Mouse (Mus musculus) hindbrain, embryonic 16.5 days (tissue): Measurements from ENCODE around the gene Alkbh7. TPM values are rescaled to one million over a fixed set of nuclear protein-coding genes. Genes with fewer than 3 reads are reported as not detected.

Source experiments
- ATAC-seq: fragments of 200-750 bp; cut with Nextera tagmentation; 2 replicates; pipeline ENCODE4 v1.8.0; 2017; ENCODE audit warnings: moderate TSS enrichment, moderate library complexity
- H3K27ac ChIP-seq: fragments of 300-500 bp; sonication (generic); 2 replicates; pipeline ENCODE4 v1.5.1; 2014; ENCODE audit warnings: low read depth, mild to moderate bottlenecking, control low read depth, low read length, moderate library complexity
- H3K27me3 ChIP-seq: fragments of 300-500 bp; sonication (generic); replicated peaks from 2 replicates; pipeline ENCODE4 v1.6.1; 2014; ENCODE audit warnings: low read length; ENCODE audit not compliant: control insufficient read depth, insufficient read depth
- H3K36me3 ChIP-seq: fragments of 300-500 bp; sonication (generic); 2 replicates; pipeline ENCODE4 v1.6.1; 2014; ENCODE audit warnings: mild to moderate bottlenecking, low read length, moderate library complexity, mixed read lengths; ENCODE audit not compliant: control insufficient read depth, insufficient read depth
- H3K4me1 ChIP-seq: fragments of 300-500 bp; sonication (generic); 2 replicates; pipeline ENCODE4 v1.6.1; 2014; ENCODE audit warnings: low read depth, low read length; ENCODE audit not compliant: control insufficient read depth, insufficient read depth
- H3K4me2 ChIP-seq: fragments of 300-500 bp; sonication (generic); 2 replicates; pipeline ENCODE4 v1.6.1; 2014; ENCODE audit warnings: mild to moderate bottlenecking, low read length, control low read depth, moderate library complexity
- H3K4me3 ChIP-seq: fragments of 300-500 bp; sonication (generic); 2 replicates; pipeline ENCODE4 v1.5.1; 2014; ENCODE audit warnings: mild to moderate bottlenecking, low read length, control low read depth, moderate library complexity
- H3K9ac ChIP-seq: fragments of 300-500 bp; sonication (generic); 2 replicates; pipeline ENCODE4 v1.6.1; 2014; ENCODE audit warnings: low read depth, mild to moderate bottlenecking, control low read depth, low read length, moderate library complexity
- H3K9me3 ChIP-seq: fragments of 300-500 bp; sonication (generic); 2 replicates; pipeline ENCODE4 v1.6.1; 2014; ENCODE audit warnings: mild to moderate bottlenecking, low read length, moderate library complexity; ENCODE audit not compliant: control insufficient read depth
- WGBS: fragments of 180-500 bp; shearing (Covaris S2); extraction: QIAGEN DNeasy Blood & Tissue Kit; methylation state at CpG from one replicate; pipeline ENCODE4 v1.1.7; 2014; 5-methylcytosine and 5-hydroxymethylcytosine counted together
- polyA plus RNA-seq: library from polyadenylated mRNA; unstranded; fragments of >200 nt; fragmentation: Nextera tagmentation; extraction: Ambion mirVana; gene quantifications from 2 replicates; pipeline ENCODE4 v1.2.1, GENCODE M21; 2015

Gene Alkbh7
- polyA plus RNA-seq, 1 experiment from 2014 or later, result 64.4 TPM

GRCm38 (mm10) chr17:56984886-56985285 is 12.3 kb upstream of the Alkbh7 start:
- WGBS, result 83% methylated on average over 9 of the region's 9 CpGs
- no peak overlapping the region for H3K9ac ChIP-seq
- H3K9me3 ChIP-seq, result no peaks in the 10 kb centered on the region
- no peak overlapping the region for H3K27ac ChIP-seq
- no peak overlapping the region for H3K4me2 ChIP-seq
- no peaks in the 10 kb centered on the region for H3K27me3 ChIP-seq
- no peak for ATAC-seq
- H3K4me1 ChIP-seq, result no peaks in the 10 kb centered on the region
- H3K4me3 ChIP-seq, result no peak overlapping the region
- H3K36me3 ChIP-seq, result no peaks in the 10 kb centered on the region

DNA sequence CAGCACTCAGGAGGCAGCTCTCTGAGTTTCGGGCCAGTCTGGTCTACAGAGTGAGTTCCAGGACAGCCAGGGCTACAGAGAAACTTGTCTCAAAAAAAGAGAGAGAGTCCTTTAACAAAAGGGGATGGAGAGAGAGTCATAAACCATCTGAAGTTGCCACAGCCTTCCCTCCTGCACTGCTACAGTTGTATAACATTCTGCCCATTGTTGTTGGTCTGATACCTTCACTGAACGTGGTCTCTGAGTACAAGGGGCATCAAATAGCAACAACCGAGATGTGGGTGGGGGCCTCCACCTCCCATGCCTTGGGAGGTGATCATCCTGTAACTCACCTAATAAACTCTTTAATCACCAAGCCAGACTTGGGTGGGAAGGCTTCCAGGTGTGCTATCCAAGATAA is 11.5 kb upstream of the Alkbh7 start:
- WGBS, result 73% methylated on average over 3 of the region's 3 CpGs
- Histone ChIP-seq H3K9me3 (no peaks in the 10 kb centered on the region), H3K27me3 (no peaks in the 10 kb centered on the region), H3K36me3 (no peaks in the 10 kb centered on the region), H3K4me2 (no peak overlapping the region), H3K27ac (no peak overlapping the region), H3K4me1 (no peaks in the 10 kb centered on the region), H3K9ac (no peak overlapping the region), H3K4me3 (no peak overlapping the region)
- ATAC-seq, result no peak

GRCm38 (mm10) chr17:56986105-56986805 is 10.9 kb upstream of the Alkbh7 start:
- H3K4me3 ChIP-seq, result no peak overlapping the region
- no peaks in the 10 kb centered on the region for H3K27me3 ChIP-seq
- H3K9me3 ChIP-seq, result no peaks in the 10 kb centered on the region
- H3K36me3 ChIP-seq, result no peaks in the 10 kb centered on the region
- ATAC-seq, result no peak
- H3K9ac ChIP-seq, result no peak overlapping the region
- no peak overlapping the region for H3K27ac ChIP-seq
- H3K4me1 ChIP-seq, result peaks cover 5% of the 10 kb centered on the region
- WGBS, result 83% methylated on average over 3 of the region's 3 CpGs
- no peak overlapping the region for H3K4me2 ChIP-seq

GRCm38 (mm10) chr17:56988441-56988840 is 8.7 kb upstream of the Alkbh7 start:
- H3K27me3 ChIP-seq, result no peaks in the 10 kb centered on the region
- H3K4me2 ChIP-seq, result no peak overlapping the region
- ATAC-seq, result no peak
- H3K36me3 ChIP-seq, result peaks cover 8% of the 10 kb centered on the region
- no peak overlapping the region for H3K4me3 ChIP-seq
- H3K9me3 ChIP-seq, result no peaks in the 10 kb centered on the region
- no peak overlapping the region for H3K9ac ChIP-seq
- H3K27ac ChIP-seq, result no peak overlapping the region
- H3K4me1 ChIP-seq, result peaks cover 9% of the 10 kb centered on the region
- WGBS, result 87% methylated on average over 7 of the region's 7 CpGs

DNA sequence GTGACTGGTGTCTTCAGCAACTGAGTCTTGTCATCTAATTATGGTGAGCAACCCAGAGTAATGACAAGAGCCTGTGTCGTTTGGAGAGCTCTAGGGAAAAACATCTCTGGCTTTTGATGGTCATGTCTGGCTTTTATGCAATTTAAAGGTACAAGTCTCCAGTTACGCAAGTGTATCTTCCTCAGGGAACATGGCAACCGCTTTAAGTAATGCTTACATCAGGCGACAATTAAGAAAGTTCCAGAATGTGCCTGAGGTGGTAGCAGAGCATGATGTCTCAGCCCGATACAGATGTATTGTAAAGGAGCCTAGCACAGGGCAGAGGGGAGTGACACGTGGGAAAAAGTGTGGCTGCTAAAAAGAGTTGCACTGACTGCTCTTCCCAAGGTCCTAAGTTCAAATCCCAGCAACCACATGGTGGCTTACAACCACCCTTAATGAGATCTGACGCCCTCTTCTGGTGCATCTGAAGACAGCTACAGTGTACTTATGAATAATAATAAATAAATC is 8.2 kb upstream of the Alkbh7 start:
- Histone ChIP-seq H3K4me2 (peak overlapping the region; percentile 56), H3K9ac (no peak overlapping the region), H3K27ac (peak overlapping the region; percentile 88), H3K36me3 (peaks cover 13% of the 10 kb centered on the region), H3K4me3 (peak overlapping the region; percentile 75), H3K4me1 (peaks cover 9% of the 10 kb centered on the region), H3K9me3 (no peaks in the 10 kb centered on the region), H3K27me3 (no peaks in the 10 kb centered on the region)
- WGBS, result 66% methylated on average over 7 of the region's 7 CpGs
- no peak for ATAC-seq

- peak; percentile 95 for ATAC-seq
- peaks cover 9% of the 10 kb centered on the region for H3K4me1 ChIP-seq
- H3K9me3 ChIP-seq, result no peaks in the 10 kb centered on the region
- peak overlapping the region; percentile 83 for H3K9ac ChIP-seq
- H3K4me3 ChIP-seq, result peak overlapping the region; percentile 75
- no peaks in the 10 kb centered on the region for H3K27me3 ChIP-seq
- peak overlapping the region; percentile 88 for H3K27ac ChIP-seq
- WGBS, result 2% methylated on average over 25 of the region's 25 CpGs
- H3K4me2 ChIP-seq, result peak overlapping the region; percentile 56
- H3K36me3 ChIP-seq, result peaks cover 16% of the 10 kb centered on the region
Observed at GRCm38 (mm10) chr17:56989467-56990114, 7.5 kb upstream of the Alkbh7 start.

- peaks cover 22% of the 10 kb centered on the region for H3K36me3 ChIP-seq
- peak within 1 kb of the TSS; percentile 83 for H3K9ac ChIP-seq
- H3K4me2 ChIP-seq, result peak within 1 kb of the TSS; percentile 56
- peak within 1 kb of the TSS; percentile 88 for H3K27ac ChIP-seq
- peak within 1 kb of the TSS; percentile 75 for H3K4me3 ChIP-seq
- WGBS, result under 1% methylated on average over 52 of the region's 52 CpGs
- ATAC-seq, result peak; percentile 98
- H3K4me1 ChIP-seq, result peaks cover 9% of the 10 kb centered on the region
- no peaks in the 10 kb centered on the region for H3K9me3 ChIP-seq
- no peaks in the 10 kb centered on the region for H3K27me3 ChIP-seq
Observed at GRCm38 (mm10) chr17:56990115-56990746, 6.9 kb upstream of the Alkbh7 start, which contains the start of gene Clpp. Gene Clpp, plus strand, starts transcription at chr17:56990305.

GRCm38 (mm10) chr17:56990966-56991365 is 6.2 kb upstream of the Alkbh7 start:
- Histone ChIP-seq H3K4me3 (peak overlapping the region; percentile 75), H3K9me3 (no peaks in the 10 kb centered on the region), H3K27me3 (no peaks in the 10 kb centered on the region), H3K9ac (peak overlapping the region; percentile 83), H3K27ac (no peak overlapping the region), H3K4me1 (peaks cover 9% of the 10 kb centered on the region), H3K36me3 (peaks cover 29% of the 10 kb centered on the region), H3K4me2 (peak overlapping the region; percentile 56)
- ATAC-seq, result no peak
- 77% methylated on average over 2 of the region's 2 CpGs for WGBS

DNA sequence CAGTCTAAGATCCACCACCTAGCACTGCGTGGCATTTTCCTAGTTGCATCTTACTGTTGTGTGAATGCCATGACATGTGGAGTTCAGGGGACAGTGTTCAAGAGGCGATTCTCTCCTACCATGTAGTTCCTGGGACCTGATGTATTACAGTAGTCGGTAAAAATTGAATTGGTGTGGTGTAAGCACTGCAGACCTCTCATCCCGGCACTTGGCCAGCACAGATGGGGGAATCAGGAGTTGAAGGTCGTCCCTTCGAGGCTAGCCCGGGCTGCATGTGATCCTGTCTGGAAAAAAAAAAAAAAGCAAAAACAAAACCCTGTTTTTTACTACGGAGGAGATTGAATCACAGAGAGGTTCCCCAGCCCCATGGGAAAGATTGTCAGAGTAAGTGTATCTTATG is 2.1 kb upstream of the Alkbh7 start:
- no peak overlapping the region for H3K4me3 ChIP-seq
- H3K4me1 ChIP-seq, result peaks cover 20% of the 10 kb centered on the region
- peaks cover 41% of the 10 kb centered on the region for H3K36me3 ChIP-seq
- no peak overlapping the region for H3K27ac ChIP-seq
- no peaks in the 10 kb centered on the region for H3K9me3 ChIP-seq
- 94% methylated on average over 8 of the region's 8 CpGs for WGBS
- no peak overlapping the region for H3K9ac ChIP-seq
- H3K27me3 ChIP-seq, result no peaks in the 10 kb centered on the region
- H3K4me2 ChIP-seq, result no peak overlapping the region
- no peak for ATAC-seq
